Mouse (Mus musculus): Measurements from ENCODE around the gene Hist1h2ag. TPM values are rescaled to one million over a fixed set of nuclear protein-coding genes. Genes with fewer than 3 reads are reported as not detected.

Gene Hist1h2ag
- polyA plus RNA-seq, 1 experiment from 2014 or later: 9.4 TPM

- no peak overlapping the region for H3K9ac ChIP-seq (replicated peaks)
- DNase-seq (no peak), ATAC-seq (no peak)
- H3K9me3 ChIP-seq (ENCODE audit: low read length): no peaks in the 10 kb centered on the region
- H3K27ac ChIP-seq (ENCODE audit: low read depth): no peak overlapping the region
- 41% methylated on average over 3 of the region's 3 CpGs for WGBS (ENCODE audit: insufficient replicate concordance)
- peaks cover 20% of the 10 kb centered on the region for H3K4me1 ChIP-seq (ENCODE audit: insufficient read depth)
- no peak overlapping the region for H3K4me3 ChIP-seq (ENCODE audit: low read depth, low read length)
- TF ChIP-seq EP300 (IDR thresholded peaks at IDR 0.05; ENCODE audit: low read depth): no peak
- TF ChIP-seq CTCF (IDR thresholded peaks at IDR 0.05; ENCODE audit: low read depth): no peak
- H3K27me3 ChIP-seq (ENCODE audit: insufficient read depth, low read length): peaks cover 66% of the 10 kb centered on the region
- no peaks in the 10 kb centered on the region for H3K36me3 ChIP-seq (replicated peaks; ENCODE audit: insufficient read depth, low read length)
- no peak overlapping the region for H3K4me2 ChIP-seq (ENCODE audit: low read depth, low read length)
These were observed 44.3 kb downstream of the Hist1h2ag start for GRCm38 (mm10) chr13:21998412-21998811.

DNA sequence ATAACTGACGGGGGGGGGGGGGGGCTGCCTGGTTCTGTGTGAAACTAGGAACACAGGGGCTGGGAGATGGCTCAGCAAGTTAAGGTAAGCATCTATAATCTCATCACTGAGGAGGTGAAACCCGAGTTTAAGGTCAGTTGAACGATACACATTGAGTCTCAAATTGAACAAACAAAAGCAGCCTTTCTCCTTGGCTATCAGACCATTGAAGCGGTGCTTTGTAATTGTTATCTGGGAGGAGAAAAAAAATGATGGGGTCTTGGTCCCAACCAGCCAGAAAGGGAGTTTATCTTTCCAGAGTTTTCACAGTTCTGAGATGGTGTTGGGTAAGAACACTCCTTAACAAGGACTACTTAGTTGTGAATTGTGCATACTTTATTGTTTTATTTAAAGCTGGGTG lies 44.9 kb downstream of the Hist1h2ag start:
- WGBS (ENCODE audit: insufficient replicate concordance): 15% methylated on average over 4 of the region's 4 CpGs
- peaks cover 20% of the 10 kb centered on the region for H3K4me1 ChIP-seq (ENCODE audit: insufficient read depth)
- H3K4me3 ChIP-seq (ENCODE audit: low read depth, low read length): no peak overlapping the region
- H3K27ac ChIP-seq (ENCODE audit: low read depth): no peak overlapping the region
- H3K36me3 ChIP-seq (replicated peaks; ENCODE audit: insufficient read depth, low read length): no peaks in the 10 kb centered on the region
- peaks cover 66% of the 10 kb centered on the region for H3K27me3 ChIP-seq (ENCODE audit: insufficient read depth, low read length)
- H3K9ac ChIP-seq (replicated peaks): no peak overlapping the region
- H3K4me2 ChIP-seq (ENCODE audit: low read depth, low read length): no peak overlapping the region
- no peak for ATAC-seq
- H3K9me3 ChIP-seq (ENCODE audit: low read length): no peaks in the 10 kb centered on the region
- DNase-seq: no peak
- TF ChIP-seq CTCF (IDR thresholded peaks at IDR 0.05; ENCODE audit: low read depth): no peak

DNA sequence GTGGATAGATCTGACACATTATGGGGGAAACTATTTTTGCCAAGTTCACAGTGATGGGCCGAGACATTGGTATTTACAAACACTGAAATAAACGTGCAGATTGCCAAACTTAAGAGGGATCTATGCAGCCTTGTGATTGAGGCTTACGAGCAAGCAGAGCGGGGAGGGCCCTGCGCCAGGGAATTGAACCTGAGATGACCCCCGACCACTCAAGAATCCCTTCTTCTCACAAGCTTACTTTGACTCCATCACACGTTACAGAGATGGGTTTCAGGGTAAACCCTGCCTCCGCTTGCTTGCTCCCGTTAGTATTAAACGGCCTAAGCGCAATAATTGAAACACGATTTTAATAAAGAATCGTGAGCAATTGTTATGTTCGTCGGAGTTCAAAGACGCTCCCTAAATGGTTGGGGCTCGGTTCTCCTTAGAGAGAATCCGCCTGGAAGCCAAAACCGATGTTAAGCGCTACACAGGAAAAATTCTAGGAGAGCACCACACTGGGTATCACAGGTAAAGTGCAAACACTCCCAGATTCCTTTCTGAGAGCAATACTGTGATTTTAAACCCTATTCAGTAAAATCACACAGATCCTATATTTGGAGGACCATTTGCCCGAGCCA lies 45.4 kb downstream of the Hist1h2ag start:
- peaks cover 20% of the 10 kb centered on the region for H3K4me1 ChIP-seq (ENCODE audit: insufficient read depth)
- no peak for TF ChIP-seq EP300 (IDR thresholded peaks at IDR 0.05; ENCODE audit: low read depth)
- no peak for TF ChIP-seq CTCF (IDR thresholded peaks at IDR 0.05; ENCODE audit: low read depth)
- H3K4me3 ChIP-seq (ENCODE audit: low read depth, low read length): peak overlapping the region; percentile 9; the same call in 1 of the 2 replicates
- peak overlapping the region; percentile 66 for H3K4me2 ChIP-seq (ENCODE audit: low read depth, low read length)
- no peak for ATAC-seq
- H3K27ac ChIP-seq (ENCODE audit: low read depth): no peak overlapping the region
- no peak overlapping the region for H3K9ac ChIP-seq (replicated peaks)
- H3K9me3 ChIP-seq (ENCODE audit: low read length): no peaks in the 10 kb centered on the region
- H3K27me3 ChIP-seq (ENCODE audit: insufficient read depth, low read length): peaks cover 66% of the 10 kb centered on the region
- WGBS (ENCODE audit: insufficient replicate concordance): 7% methylated on average over 21 of the region's 21 CpGs
- no peak for DNase-seq
- H3K36me3 ChIP-seq (replicated peaks; ENCODE audit: insufficient read depth, low read length): no peaks in the 10 kb centered on the region

GRCm38 (mm10) chr13:21996840-21997185 lies 45.9 kb downstream of the Hist1h2ag start:
- TF ChIP-seq EP300 (IDR thresholded peaks at IDR 0.05; ENCODE audit: low read depth): no peak
- TF ChIP-seq CTCF (IDR thresholded peaks at IDR 0.05; ENCODE audit: low read depth): no peak
- H3K4me1 ChIP-seq (ENCODE audit: insufficient read depth): peaks cover 20% of the 10 kb centered on the region
- DNase-seq (no peak), ATAC-seq (no peak)
- no peak overlapping the region for H3K27ac ChIP-seq (ENCODE audit: low read depth)
- WGBS (ENCODE audit: insufficient replicate concordance): 2% methylated on average over 13 of the region's 13 CpGs
- peaks cover 66% of the 10 kb centered on the region for H3K27me3 ChIP-seq (ENCODE audit: insufficient read depth, low read length)
- no peaks in the 10 kb centered on the region for H3K36me3 ChIP-seq (replicated peaks; ENCODE audit: insufficient read depth, low read length)
- H3K9me3 ChIP-seq (ENCODE audit: low read length): no peaks in the 10 kb centered on the region
- peak overlapping the region; percentile 9; the same call in 1 of the 2 replicates for H3K4me3 ChIP-seq (ENCODE audit: low read depth, low read length)
- peak overlapping the region; percentile 66 for H3K4me2 ChIP-seq (ENCODE audit: low read depth, low read length)
- no peak overlapping the region for H3K9ac ChIP-seq (replicated peaks)

GRCm38 (mm10) chr13:21996101-21996839 lies 46.5 kb downstream of the Hist1h2ag start:
- WGBS (ENCODE audit: insufficient replicate concordance): 3% methylated on average over 12 of the region's 12 CpGs
- Histone ChIP-seq H3K36me3 (replicated peaks; ENCODE audit: insufficient read depth, low read length) (no peaks in the 10 kb centered on the region), H3K9me3 (ENCODE audit: low read length) (no peaks in the 10 kb centered on the region), H3K4me1 (ENCODE audit: insufficient read depth) (peaks cover 20% of the 10 kb centered on the region), H3K9ac (replicated peaks) (no peak overlapping the region), H3K27me3 (ENCODE audit: insufficient read depth, low read length) (peaks cover 65% of the 10 kb centered on the region), H3K27ac (ENCODE audit: low read depth) (no peak overlapping the region), H3K4me2 (ENCODE audit: low read depth, low read length) (peak overlapping the region; percentile 66), H3K4me3 (ENCODE audit: low read depth, low read length) (peak overlapping the region; percentile 44)
- DNase-seq (peak; percentile 59), ATAC-seq (no peak)
- TF ChIP-seq CTCF (IDR thresholded peaks at IDR 0.05; ENCODE audit: low read depth): no peak
- no peak for TF ChIP-seq EP300 (IDR thresholded peaks at IDR 0.05; ENCODE audit: low read depth)

- no peaks in the 10 kb centered on the region for H3K36me3 ChIP-seq (replicated peaks; ENCODE audit: insufficient read depth, low read length)
- peaks cover 57% of the 10 kb centered on the region for H3K27me3 ChIP-seq (ENCODE audit: insufficient read depth, low read length)
- H3K4me1 ChIP-seq (ENCODE audit: insufficient read depth): peaks cover 16% of the 10 kb centered on the region
- H3K4me3 ChIP-seq (ENCODE audit: low read depth, low read length): peak overlapping the region; percentile 44
- TF ChIP-seq EP300 (IDR thresholded peaks at IDR 0.05; ENCODE audit: low read depth): no peak
- peak; percentile 20; the same call in 1 of the 2 replicates for TF ChIP-seq CTCF (IDR thresholded peaks at IDR 0.05; ENCODE audit: low read depth)
- peaks cover 3% of the 10 kb centered on the region; the same call in 1 of the 2 replicates for H3K9me3 ChIP-seq (ENCODE audit: low read length)
- peak; percentile 51; the same call in 1 of the 2 replicates for ATAC-seq
- H3K9ac ChIP-seq (replicated peaks): no peak overlapping the region; the same call in 1 of the 2 replicates
- peak; percentile 44 for DNase-seq
- H3K27ac ChIP-seq (ENCODE audit: low read depth): no peak overlapping the region
- peak overlapping the region; percentile 66 for H3K4me2 ChIP-seq (ENCODE audit: low read depth, low read length)
- 0% methylated on average over 21 of the region's 21 CpGs for WGBS (ENCODE audit: insufficient replicate concordance)
These were observed 47.3 kb downstream of the Hist1h2ag start for GRCm38 (mm10) chr13:21995331-21995914.
